Mouse (Mus musculus) kidney, postnatal 0 days (tissue): ENCODE measurements around the gene Skida1. TPM values are rescaled to one million over a fixed set of nuclear protein-coding genes. Genes with fewer than 3 reads are reported as not detected.

Source experiments
- ATAC-seq: fragments of 200-750 bp; cut with Nextera tagmentation; replicated peaks from 2 replicates; pipeline ENCODE4 v1.8.0; 2017; ENCODE audit warnings: low read depth, moderate number of reproducible peaks, moderate TSS enrichment, moderate library complexity; ENCODE audit not compliant: low FRiP score
- DNase-seq: peaks from one replicate; pipeline ENCODE4 v3.0.0-alpha.2; 2016; ENCODE audit warnings: low spot score
- H3K27ac ChIP-seq: fragments of 300-500 bp; sonication (generic); 2 replicates; pipeline ENCODE4 v1.5.1; 2014; ENCODE audit warnings: mild to moderate bottlenecking
- H3K27me3 ChIP-seq: fragments of 300-500 bp; sonication (generic); 2 replicates; pipeline ENCODE4 v1.6.1; 2014; ENCODE audit warnings: low read length, mixed read lengths; ENCODE audit not compliant: insufficient read depth
- H3K36me3 ChIP-seq: fragments of 300-500 bp; sonication (generic); 2 replicates; pipeline ENCODE4 v1.6.1; 2014; ENCODE audit warnings: low read length, mixed read lengths; ENCODE audit not compliant: insufficient read depth
- H3K4me1 ChIP-seq: fragments of 300-500 bp; sonication (generic); replicated peaks from 2 replicates; pipeline ENCODE4 v1.6.1; 2014; ENCODE audit warnings: antibody characterized with exemption, low read length, mixed read lengths; ENCODE audit not compliant: insufficient read depth
- H3K4me2 ChIP-seq: fragments of 300-500 bp; sonication (generic); 2 replicates; pipeline ENCODE4 v1.6.1; 2014; ENCODE audit warnings: mild to moderate bottlenecking, low read length, moderate library complexity, mixed read lengths
- H3K4me3 ChIP-seq: fragments of 300-500 bp; sonication (generic); replicated peaks from 2 replicates; pipeline ENCODE4 v1.5.1; 2014; ENCODE audit warnings: low read depth, low read length
- H3K9ac ChIP-seq: fragments of 300-500 bp; sonication (generic); 2 replicates; pipeline ENCODE4 v1.6.1; 2014; ENCODE audit warnings: low read depth, low read length
- H3K9me3 ChIP-seq: fragments of 300-500 bp; sonication (generic); replicated peaks from 2 replicates; pipeline ENCODE4 v1.6.1; 2016; ENCODE audit warnings: low read length, inconsistent platforms, mixed read lengths
- CTCF ChIP-seq: IDR thresholded peaks from 2 replicates; pipeline ENCODE4 v1.5.1; 2016; ENCODE audit warnings: antibody characterized with exemption, low read depth, mild to moderate bottlenecking, moderate library complexity
- WGBS: fragments of 180-500 bp; shearing (Covaris S2); extraction: QIAGEN DNeasy Blood & Tissue Kit; methylation state at CpG from one replicate; pipeline ENCODE4 v1.1.7; 2014; 5-methylcytosine and 5-hydroxymethylcytosine counted together
- polyA plus RNA-seq: library from polyadenylated mRNA; unstranded; fragments of >200 nt; fragmentation: Nextera tagmentation; extraction: Ambion mirVana; gene quantifications from 2 replicates; pipeline ENCODE4 v1.2.1, GENCODE M21; 2015

The Skida1 gene
- polyA plus RNA-seq, 1 experiment from 2014 or later: 7.8 TPM

DNA sequence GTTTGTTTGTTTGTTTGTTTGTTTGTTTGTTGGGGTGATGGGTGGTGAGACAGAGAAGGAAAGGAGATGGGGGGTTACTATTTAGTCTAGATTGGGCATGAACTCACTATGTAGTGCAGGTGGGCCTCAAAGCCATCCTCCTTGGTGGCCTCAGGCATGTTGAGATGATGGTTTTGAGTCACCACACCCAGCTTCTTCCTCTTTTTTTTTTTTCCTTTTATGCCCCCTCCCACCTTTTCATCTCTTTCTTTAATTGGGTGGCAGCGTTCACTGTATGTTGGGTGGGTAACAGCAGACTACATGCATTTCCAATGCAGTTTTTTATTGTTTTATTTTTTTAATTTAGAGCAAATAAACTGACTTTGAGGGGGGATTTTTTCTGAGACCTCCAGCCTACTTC, 32.2 kb downstream of the Skida1 start:
- no peak for DNase-seq
- Histone ChIP-seq H3K9ac (no peak overlapping the region), H3K4me2 (no peak overlapping the region), H3K27ac (no peak overlapping the region), H3K36me3 (no peaks in the 10 kb centered on the region), H3K4me1 (no peaks in the 10 kb centered on the region), H3K9me3 (no peaks in the 10 kb centered on the region), H3K27me3 (no peaks in the 10 kb centered on the region), H3K4me3 (no peak overlapping the region)
- WGBS: 95% methylated on average over 1 of the region's 1 CpGs
- TF ChIP-seq CTCF: no peak
- no peak for ATAC-seq

GRCm38 (mm10) chr2:18015581-18015980, 33.3 kb downstream of the Skida1 start:
- WGBS: 58% methylated on average over 3 of the region's 3 CpGs
- H3K36me3 ChIP-seq: no peaks in the 10 kb centered on the region
- no peak for DNase-seq
- no peak for TF ChIP-seq CTCF
- no peaks in the 10 kb centered on the region for H3K4me1 ChIP-seq
- ATAC-seq: no peak
- no peaks in the 10 kb centered on the region for H3K27me3 ChIP-seq
- no peak overlapping the region for H3K4me2 ChIP-seq
- no peak overlapping the region for H3K9ac ChIP-seq
- no peak overlapping the region for H3K27ac ChIP-seq
- no peaks in the 10 kb centered on the region for H3K9me3 ChIP-seq
- no peak overlapping the region for H3K4me3 ChIP-seq

GRCm38 (mm10) chr2:18012866-18013265, 36.0 kb downstream of the Skida1 start:
- Histone ChIP-seq H3K4me1 (no peaks in the 10 kb centered on the region), H3K4me3 (no peak overlapping the region), H3K9me3 (no peaks in the 10 kb centered on the region), H3K9ac (no peak overlapping the region), H3K36me3 (no peaks in the 10 kb centered on the region), H3K27me3 (no peaks in the 10 kb centered on the region), H3K27ac (no peak overlapping the region), H3K4me2 (no peak overlapping the region)
- WGBS: 96% methylated on average over 3 of the region's 3 CpGs
- DNase-seq (no peak), ATAC-seq (no peak)
- no peak for TF ChIP-seq CTCF

GRCm38 (mm10) chr2:18011226-18011625, 37.6 kb downstream of the Skida1 start:
- no peak for ATAC-seq
- H3K27ac ChIP-seq: no peak overlapping the region
- H3K9ac ChIP-seq: no peak overlapping the region
- TF ChIP-seq CTCF: no peak
- no peaks in the 10 kb centered on the region for H3K9me3 ChIP-seq
- no peak overlapping the region for H3K4me3 ChIP-seq
- H3K4me1 ChIP-seq: no peaks in the 10 kb centered on the region
- H3K4me2 ChIP-seq: no peak overlapping the region
- no peaks in the 10 kb centered on the region for H3K36me3 ChIP-seq
- no peaks in the 10 kb centered on the region for H3K27me3 ChIP-seq
- DNase-seq: no peak
- WGBS: 83% methylated on average over 6 of the region's 6 CpGs

- peak; percentile 62 for DNase-seq
- no peaks in the 10 kb centered on the region for H3K36me3 ChIP-seq
- no peaks in the 10 kb centered on the region for H3K9me3 ChIP-seq
- peak overlapping the region; percentile 27; the same call in 1 of the 2 replicates for H3K4me2 ChIP-seq
- no peaks in the 10 kb centered on the region for H3K27me3 ChIP-seq
- no peak overlapping the region for H3K9ac ChIP-seq
- H3K4me3 ChIP-seq: no peak overlapping the region
- ATAC-seq: no peak
- WGBS: 18% methylated on average over 8 of the region's 8 CpGs
- H3K4me1 ChIP-seq: no peaks in the 10 kb centered on the region
- TF ChIP-seq CTCF: no peak
- peak overlapping the region; percentile 4; the same call in 1 of the 2 replicates for H3K27ac ChIP-seq
Measured at GRCm38 (mm10) chr2:18005137-18005536, 43.7 kb downstream of the Skida1 start.

DNA sequence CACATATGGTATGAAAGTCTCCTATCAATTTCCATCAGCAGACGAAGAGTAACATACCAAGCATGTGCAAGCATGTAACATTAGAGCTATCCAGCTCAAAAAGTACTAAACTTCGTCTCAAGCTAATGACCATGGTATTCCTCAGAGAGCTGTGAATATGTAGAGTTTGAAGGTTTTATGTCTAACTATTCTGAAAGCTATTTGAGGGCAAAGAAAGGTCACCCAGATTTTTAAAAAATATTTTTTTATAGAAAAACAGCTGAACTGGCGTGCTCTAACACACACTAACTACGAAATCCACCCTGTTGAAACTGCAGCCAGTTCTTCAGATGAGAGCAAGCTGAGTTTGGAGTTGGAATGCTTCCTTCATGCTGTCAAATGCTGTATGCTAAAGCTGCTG, 44.6 kb downstream of the Skida1 start:
- no peak overlapping the region for H3K27ac ChIP-seq
- H3K4me3 ChIP-seq: no peak overlapping the region
- ATAC-seq: no peak
- TF ChIP-seq CTCF: no peak
- peak; percentile 91 for DNase-seq
- no peaks in the 10 kb centered on the region for H3K36me3 ChIP-seq
- no peak overlapping the region for H3K9ac ChIP-seq
- H3K4me2 ChIP-seq: no peak overlapping the region
- no peaks in the 10 kb centered on the region for H3K4me1 ChIP-seq
- no peaks in the 10 kb centered on the region for H3K27me3 ChIP-seq
- WGBS: 55% methylated on average over 4 of the region's 4 CpGs
- H3K9me3 ChIP-seq: no peaks in the 10 kb centered on the region

DNA sequence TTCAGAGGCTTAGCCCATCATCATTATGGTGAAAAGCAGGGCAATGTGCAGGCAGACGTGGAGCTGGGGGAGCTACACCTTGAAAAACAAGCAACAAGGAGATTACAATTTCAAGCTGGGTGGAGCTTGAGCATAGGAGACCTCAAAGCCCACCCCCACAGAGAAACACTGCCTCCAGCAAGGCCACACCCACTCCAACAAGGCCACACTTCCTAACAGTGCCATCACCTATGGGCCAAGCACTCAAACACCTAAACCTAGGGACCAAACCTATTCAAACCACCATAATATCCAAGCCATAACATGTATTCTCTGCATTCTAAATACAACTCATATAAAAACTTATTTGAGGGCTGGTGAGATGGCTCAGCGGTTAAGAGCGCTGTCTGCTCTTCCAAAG, 46.5 kb downstream of the Skida1 start:
- TF ChIP-seq CTCF: no peak
- Histone ChIP-seq H3K36me3 (no peaks in the 10 kb centered on the region), H3K9ac (no peak overlapping the region), H3K27me3 (no peaks in the 10 kb centered on the region), H3K27ac (no peak overlapping the region), H3K4me2 (no peak overlapping the region), H3K4me3 (no peak overlapping the region), H3K9me3 (no peaks in the 10 kb centered on the region), H3K4me1 (no peaks in the 10 kb centered on the region)
- ATAC-seq: no peak
- DNase-seq: no peak
- 96% methylated on average over 3 of the region's 3 CpGs for WGBS
